Mouse (Mus musculus): ENCODE results near the gene Otoa. TPM values are rescaled to one million over a fixed set of nuclear protein-coding genes. Genes with fewer than 3 reads are reported as not detected.

The Otoa gene
- polyA plus RNA-seq, 1 experiment, result 0.51 TPM

DNA sequence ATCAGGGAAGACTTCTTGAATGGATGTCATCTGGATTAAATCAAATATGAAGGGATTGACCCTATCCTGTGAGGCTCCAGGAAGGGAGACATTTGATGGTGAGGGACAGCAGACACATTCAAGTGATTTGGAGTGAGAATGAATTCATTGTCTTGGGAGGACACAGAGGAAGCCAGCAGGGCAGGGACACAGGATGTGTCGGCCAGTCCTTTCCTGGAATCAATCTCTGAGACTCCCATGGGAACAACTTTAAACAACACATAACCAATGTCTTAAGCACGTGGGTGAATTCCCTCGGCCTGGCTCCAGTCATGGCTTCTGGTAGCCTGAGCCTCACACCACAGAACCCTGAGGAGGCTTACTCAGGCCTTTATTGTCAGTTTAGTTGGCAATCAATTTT is 26.4 kb downstream of the Otoa start:
- TF ChIP-seq POLR2A (IDR thresholded peaks at IDR 0.05; ENCODE audit: borderline replicate concordance, insufficient read depth, low read length) (no peak), CTCF (IDR thresholded peaks at IDR 0.05; ENCODE audit: borderline replicate concordance, insufficient read depth, low read depth, low read length) (no peak)
- no peaks in the 10 kb centered on the region for H3K27me3 ChIP-seq (ENCODE audit: control insufficient read depth, insufficient read depth, low read length)
- 61% methylated on average over 3 of the region's 3 CpGs for WGBS
- DNase-seq, result no peak
- no peak overlapping the region for H3K4me3 ChIP-seq (replicated peaks; ENCODE audit: insufficient read depth, low read depth, low read length)
- H3K27ac ChIP-seq (ENCODE audit: insufficient read depth, low read length), result no peak overlapping the region
- H3K4me1 ChIP-seq (ENCODE audit: control insufficient read depth, insufficient read depth, low read length), result no peaks in the 10 kb centered on the region

DNA sequence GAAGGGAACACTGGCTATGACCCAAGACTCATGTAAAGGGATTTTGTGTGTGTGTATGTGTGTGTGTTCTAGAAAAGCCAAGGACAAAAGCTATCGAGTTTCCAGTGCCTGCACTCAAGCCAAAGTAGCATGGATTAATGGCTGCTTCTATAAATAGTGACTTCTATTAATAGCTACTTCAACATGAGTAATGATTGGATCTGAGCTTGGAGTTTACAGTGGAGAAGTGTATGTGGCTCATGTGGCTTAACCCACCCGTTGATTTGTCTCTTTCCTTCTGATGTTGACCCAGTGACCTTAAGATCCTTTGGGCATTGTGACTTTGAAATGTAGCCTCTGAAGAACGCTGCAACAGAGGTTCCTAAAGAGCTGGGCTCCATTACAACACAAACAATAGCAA is 29.9 kb downstream of the Otoa start:
- H3K27me3 ChIP-seq (ENCODE audit: control insufficient read depth, insufficient read depth, low read length), result no peaks in the 10 kb centered on the region
- H3K4me1 ChIP-seq (ENCODE audit: control insufficient read depth, insufficient read depth, low read length), result no peaks in the 10 kb centered on the region
- H3K4me3 ChIP-seq (replicated peaks; ENCODE audit: insufficient read depth, low read depth, low read length), result no peak overlapping the region
- no peak for TF ChIP-seq POLR2A (IDR thresholded peaks at IDR 0.05; ENCODE audit: borderline replicate concordance, insufficient read depth, low read length)
- no peak for TF ChIP-seq CTCF (IDR thresholded peaks at IDR 0.05; ENCODE audit: borderline replicate concordance, insufficient read depth, low read depth, low read length)
- H3K27ac ChIP-seq (ENCODE audit: insufficient read depth, low read length), result no peak overlapping the region
- DNase-seq, result no peak
- WGBS, result 27% methylated on average over 3 of the region's 3 CpGs

DNA sequence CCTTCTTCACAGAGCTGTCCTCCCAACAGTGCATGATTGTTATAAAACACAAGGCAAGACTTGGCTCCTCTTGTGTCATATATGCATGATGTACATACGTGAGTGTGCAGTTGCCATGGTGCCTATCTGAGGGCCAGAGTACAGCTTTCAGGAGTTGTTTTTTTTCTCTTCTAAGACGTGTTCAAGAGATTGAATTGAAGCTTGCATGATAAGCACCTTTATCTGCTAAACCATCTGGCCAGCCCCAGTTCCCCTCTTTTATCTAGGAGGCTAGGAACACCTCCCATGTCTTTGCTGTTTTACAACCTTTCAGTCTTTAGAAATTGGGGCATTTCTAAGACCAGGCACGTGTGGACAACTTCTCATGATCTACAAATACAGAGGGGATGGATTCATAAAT is 30.3 kb downstream of the Otoa start:
- TF ChIP-seq CTCF (IDR thresholded peaks at IDR 0.05; ENCODE audit: borderline replicate concordance, insufficient read depth, low read depth, low read length), result no peak
- TF ChIP-seq POLR2A (IDR thresholded peaks at IDR 0.05; ENCODE audit: borderline replicate concordance, insufficient read depth, low read length), result no peak
- Histone ChIP-seq H3K27me3 (ENCODE audit: control insufficient read depth, insufficient read depth, low read length) (no peaks in the 10 kb centered on the region), H3K27ac (ENCODE audit: insufficient read depth, low read length) (no peak overlapping the region), H3K4me1 (ENCODE audit: control insufficient read depth, insufficient read depth, low read length) (no peaks in the 10 kb centered on the region), H3K4me3 (replicated peaks; ENCODE audit: insufficient read depth, low read depth, low read length) (no peak overlapping the region)
- no peak for DNase-seq
- WGBS, result 72% methylated on average over 3 of the region's 3 CpGs

DNA sequence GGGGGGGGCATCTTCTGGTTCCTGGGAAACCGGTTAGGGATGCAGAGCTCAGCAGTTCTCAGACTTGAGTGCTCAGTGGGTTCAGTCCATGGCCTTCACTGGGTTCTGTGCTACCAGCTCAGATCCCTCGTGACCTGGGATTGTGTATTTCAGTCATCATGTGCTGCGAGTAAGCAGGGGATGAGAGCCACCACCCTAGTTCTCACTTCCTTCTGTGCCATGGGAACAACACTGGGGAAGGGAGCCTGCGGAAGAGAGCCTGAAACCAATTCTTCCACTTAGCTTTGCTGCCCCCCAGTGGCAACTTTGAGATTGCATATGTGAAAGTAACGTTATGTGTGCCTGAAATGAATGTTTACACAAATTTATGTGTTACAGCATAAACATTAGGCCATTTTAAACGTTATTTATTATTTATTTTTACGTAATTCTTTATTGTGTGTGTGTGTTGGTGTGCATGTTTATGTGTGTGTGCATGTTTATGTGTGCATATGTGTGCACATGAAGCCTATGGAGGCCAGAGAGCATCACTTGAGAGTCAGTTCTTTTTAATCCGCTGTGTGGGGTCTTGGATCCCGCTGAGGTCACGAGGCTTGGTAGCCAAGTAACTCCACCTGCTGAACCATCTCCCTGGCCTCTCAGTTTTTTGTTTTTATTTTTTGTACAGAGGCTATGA is 38.8 kb downstream of the Otoa start:
- WGBS, result 10% methylated on average over 10 of the region's 10 CpGs
- Histone ChIP-seq H3K4me1 (ENCODE audit: control insufficient read depth, insufficient read depth, low read length) (no peaks in the 10 kb centered on the region), H3K4me3 (replicated peaks; ENCODE audit: insufficient read depth, low read depth, low read length) (no peak overlapping the region), H3K27ac (ENCODE audit: insufficient read depth, low read length) (no peak overlapping the region), H3K27me3 (ENCODE audit: control insufficient read depth, insufficient read depth, low read length) (no peaks in the 10 kb centered on the region)
- DNase-seq, result peak; percentile 56 to 77
- TF ChIP-seq POLR2A (IDR thresholded peaks at IDR 0.05; ENCODE audit: borderline replicate concordance, insufficient read depth, low read length), result no peak
- TF ChIP-seq CTCF (IDR thresholded peaks at IDR 0.05; ENCODE audit: borderline replicate concordance, insufficient read depth, low read depth, low read length), result peak; percentile 75

DNA sequence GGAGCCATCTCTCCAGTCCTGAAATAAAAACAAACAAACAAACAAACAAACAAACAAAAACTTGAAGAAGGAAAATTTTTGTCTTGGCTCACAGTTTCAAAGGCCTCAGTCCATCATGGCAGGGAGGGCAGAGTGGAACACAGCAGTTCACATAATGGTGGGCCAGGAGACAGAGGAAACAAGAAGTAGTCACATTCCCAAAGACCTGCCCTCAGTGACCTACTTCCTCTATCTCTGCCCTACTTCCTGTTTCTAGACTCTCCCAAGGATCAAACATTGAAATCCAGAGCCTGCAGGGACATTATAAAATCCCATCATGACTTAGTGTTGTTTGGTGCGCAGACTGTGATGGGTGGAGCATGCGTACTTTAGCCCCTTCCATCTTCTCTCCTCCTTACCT is 49.4 kb downstream of the Otoa start:
- Histone ChIP-seq H3K27me3 (ENCODE audit: control insufficient read depth, insufficient read depth, low read length) (no peaks in the 10 kb centered on the region), H3K4me1 (ENCODE audit: control insufficient read depth, insufficient read depth, low read length) (no peaks in the 10 kb centered on the region), H3K27ac (ENCODE audit: insufficient read depth, low read length) (no peak overlapping the region), H3K4me3 (replicated peaks; ENCODE audit: insufficient read depth, low read depth, low read length) (no peak overlapping the region)
- TF ChIP-seq POLR2A (IDR thresholded peaks at IDR 0.05; ENCODE audit: borderline replicate concordance, insufficient read depth, low read length), result no peak
- no peak for TF ChIP-seq CTCF (IDR thresholded peaks at IDR 0.05; ENCODE audit: borderline replicate concordance, insufficient read depth, low read depth, low read length)
- DNase-seq, result no peak
- whole genome bisulfite sequencing, result 95% methylated on average over 2 of the region's 2 CpGs

DNA sequence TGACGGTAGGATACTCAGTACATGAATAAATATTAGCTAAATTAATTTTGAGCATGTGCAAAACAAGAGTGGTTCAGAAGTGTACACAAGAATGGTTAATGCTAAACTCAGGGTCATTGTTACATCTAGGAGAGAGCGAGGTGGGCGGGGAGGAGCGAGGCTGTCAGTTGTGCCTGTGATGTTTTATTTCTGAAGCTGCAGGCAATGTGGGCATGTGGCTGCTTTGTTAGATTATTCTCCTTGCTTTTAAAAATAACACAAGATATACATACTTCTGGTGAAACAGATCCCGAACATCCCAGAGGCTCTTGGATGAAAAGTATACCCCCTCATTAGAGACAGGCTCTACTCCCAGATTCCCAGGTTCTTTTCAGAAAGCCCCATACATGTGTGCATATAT is 59.8 kb downstream of the Otoa start:
- WGBS, result 79% methylated on average over 5 of the region's 5 CpGs
- TF ChIP-seq CTCF (IDR thresholded peaks at IDR 0.05; ENCODE audit: borderline replicate concordance, insufficient read depth, low read depth, low read length) (no peak), POLR2A (IDR thresholded peaks at IDR 0.05; ENCODE audit: borderline replicate concordance, insufficient read depth, low read length) (no peak)

DNA sequence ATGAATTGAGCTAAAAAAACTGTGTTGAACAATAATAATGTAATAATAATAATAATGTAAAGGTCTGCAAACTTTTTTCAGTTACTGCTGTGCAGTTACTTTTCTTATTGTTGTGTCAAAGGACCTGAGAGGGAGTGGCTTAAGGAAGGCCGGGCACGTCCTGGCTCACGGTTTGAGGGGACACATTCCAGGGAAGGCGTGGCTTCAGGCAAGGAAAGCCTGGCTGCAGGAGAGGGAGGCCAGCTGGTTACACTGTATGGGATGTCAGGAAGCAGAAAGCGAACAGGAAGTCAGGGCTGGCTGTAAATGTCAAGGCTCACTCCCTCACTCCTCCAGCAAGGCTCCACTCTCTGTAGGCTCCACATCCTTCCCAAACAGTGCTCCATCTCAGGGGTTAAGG is 69.2 kb downstream of the Otoa start:
- no peak for DNase-seq
- Histone ChIP-seq H3K4me1 (ENCODE audit: control insufficient read depth, insufficient read depth, low read length) (no peaks in the 10 kb centered on the region; the same call in 1 of the 2 replicates), H3K27ac (ENCODE audit: insufficient read depth, low read length) (no peak overlapping the region), H3K4me3 (replicated peaks; ENCODE audit: insufficient read depth, low read depth, low read length) (no peak overlapping the region), H3K27me3 (ENCODE audit: control insufficient read depth, insufficient read depth, low read length) (no peaks in the 10 kb centered on the region)
- WGBS, result 84% methylated on average over 5 of the region's 5 CpGs
- TF ChIP-seq POLR2A (IDR thresholded peaks at IDR 0.05; ENCODE audit: borderline replicate concordance, insufficient read depth, low read length), result no peak
- TF ChIP-seq CTCF (IDR thresholded peaks at IDR 0.05; ENCODE audit: borderline replicate concordance, insufficient read depth, low read depth, low read length), result no peak

More for the DNA sequence above, 59.8 kb downstream of the Otoa start:
- Histone ChIP-seq H3K4me1 (ENCODE audit: control insufficient read depth, insufficient read depth, low read length) (no peaks in the 10 kb centered on the region), H3K4me3 (replicated peaks; ENCODE audit: insufficient read depth, low read depth, low read length) (no peak overlapping the region), H3K27ac (ENCODE audit: insufficient read depth, low read length) (no peak overlapping the region), H3K27me3 (ENCODE audit: control insufficient read depth, insufficient read depth, low read length) (no peaks in the 10 kb centered on the region)
- DNase-seq, result no peak

DNA sequence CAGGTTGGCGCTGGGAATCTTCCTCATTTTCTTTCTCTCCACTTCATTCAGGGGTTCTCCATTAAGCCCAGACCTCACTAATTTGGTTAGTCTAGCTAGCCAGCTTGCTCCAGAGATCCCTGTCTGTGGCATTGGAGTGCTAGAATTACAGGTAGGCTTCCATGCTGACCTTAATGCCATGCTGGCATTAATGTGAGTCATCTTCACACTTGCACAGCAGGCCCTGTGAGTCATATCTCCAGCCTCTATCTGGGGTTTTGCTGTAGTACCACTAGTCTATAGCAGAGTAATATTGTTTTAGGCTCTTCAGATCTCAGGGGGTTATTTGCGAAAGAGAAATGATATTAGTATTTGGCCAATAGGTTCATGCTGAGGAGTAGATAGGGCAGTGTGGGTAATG is 70.7 kb downstream of the Otoa start:
- 85% methylated on average over 2 of the region's 2 CpGs for WGBS
- no peaks in the 10 kb centered on the region for H3K27me3 ChIP-seq (ENCODE audit: control insufficient read depth, insufficient read depth, low read length)

More for the DNA sequence above, 70.7 kb downstream of the Otoa start:
- Histone ChIP-seq H3K27ac (ENCODE audit: insufficient read depth, low read length) (no peak overlapping the region), H3K4me3 (replicated peaks; ENCODE audit: insufficient read depth, low read depth, low read length) (no peak overlapping the region), H3K4me1 (ENCODE audit: control insufficient read depth, insufficient read depth, low read length) (no peaks in the 10 kb centered on the region; the same call in 1 of the 2 replicates)
- DNase-seq, result peak; percentile 29 to 68
- TF ChIP-seq POLR2A (IDR thresholded peaks at IDR 0.05; ENCODE audit: borderline replicate concordance, insufficient read depth, low read length) (no peak), CTCF (IDR thresholded peaks at IDR 0.05; ENCODE audit: borderline replicate concordance, insufficient read depth, low read depth, low read length) (no peak)

Data from cerebellum, adult 2 months (tissue).